Mouse (Mus musculus) embryonic facial prominence, embryonic 13.5 days (tissue): ENCODE data around the gene Zfp493. TPM values are rescaled to one million over a fixed set of nuclear protein-coding genes. Genes with fewer than 3 reads are reported as not detected.
"Not testable (repeated sequence)": the region's sequence is repeated elsewhere in the genome, so short reads cannot be mapped to it uniquely, and the experiment has no call there.

Source experiments
- ATAC-seq: fragments of 200-750 bp; cut with Nextera tagmentation; 2 replicates; pipeline ENCODE4 v1.8.0; 2017; ENCODE audit warnings: low read depth; ENCODE audit not compliant: insufficient number of reproducible peaks, insufficient read depth, low FRiP score, low TSS enrichment
- H3K27ac ChIP-seq: fragments of 300-500 bp; sonication (generic); 2 replicates; pipeline ENCODE4 v1.5.1; 2015; ENCODE audit warnings: moderate library complexity, mild to moderate bottlenecking, inconsistent platforms
- H3K27me3 ChIP-seq: fragments of 300-500 bp; sonication (generic); 2 replicates; pipeline ENCODE4 v1.6.1; 2015; ENCODE audit warnings: mild to moderate bottlenecking, inconsistent platforms
- H3K36me3 ChIP-seq: fragments of 300-500 bp; sonication (generic); 2 replicates; pipeline ENCODE4 v1.6.1; 2015; ENCODE audit warnings: mild to moderate bottlenecking, inconsistent platforms
- H3K4me1 ChIP-seq: fragments of 300-500 bp; sonication (generic); 2 replicates; pipeline ENCODE4 v1.6.1; 2015; ENCODE audit warnings: inconsistent platforms
- H3K4me2 ChIP-seq: fragments of 300-500 bp; sonication (generic); 2 replicates; pipeline ENCODE4 v1.6.1; 2015; ENCODE audit warnings: moderate library complexity, mild to moderate bottlenecking, inconsistent platforms
- H3K4me3 ChIP-seq: fragments of 300-500 bp; sonication (generic); 2 replicates; pipeline ENCODE4 v1.5.1; 2015; ENCODE audit warnings: mild to moderate bottlenecking, inconsistent platforms
- H3K9ac ChIP-seq: fragments of 300-500 bp; sonication (generic); 2 replicates; pipeline ENCODE4 v1.6.1; 2015; ENCODE audit warnings: mild to moderate bottlenecking, inconsistent platforms
- H3K9me3 ChIP-seq: fragments of 300-500 bp; sonication (generic); 2 replicates; pipeline ENCODE4 v1.6.1; 2016; ENCODE audit warnings: inconsistent platforms
- WGBS: fragments of 180-500 bp; shearing (Covaris S2); methylation state at CpG from one replicate; pipeline ENCODE4 v1.1.7; 2015; ENCODE audit warnings: mixed read lengths; 5-methylcytosine and 5-hydroxymethylcytosine counted together
- polyA plus RNA-seq: library from polyadenylated mRNA; unstranded; fragments of >200 nt; fragmentation: Nextera tagmentation; extraction: Ambion mirVana; gene quantifications from 2 replicates; pipeline ENCODE4 v1.2.1, GENCODE M21; 2015

Zfp493 gene
- polyA plus RNA-seq, 1 experiment from 2014 or later: 2.4 TPM

GRCm38 (mm10) chr13:67799151-67799550, 19.7 kb downstream of the Zfp493 start:
- not testable (repeated sequence) for H3K4me3 ChIP-seq, H3K9me3 ChIP-seq, H3K27me3 ChIP-seq, H3K4me2 ChIP-seq, H3K9ac ChIP-seq, ATAC-seq, H3K27ac ChIP-seq, H3K4me1 ChIP-seq, H3K36me3 ChIP-seq
- WGBS: 86% methylated on average over 3 of the region's 3 CpGs

GRCm38 (mm10) chr13:67811651-67812210, 32.2 kb downstream of the Zfp493 start:
- H3K4me2 ChIP-seq: no peak overlapping the region
- no peak overlapping the region for H3K4me3 ChIP-seq
- H3K27me3 ChIP-seq: no peaks in the 10 kb centered on the region
- 0 out of 2 replicates have a peak, but pooled peaks cover 5% of the 10 kb centered on the region for H3K36me3 ChIP-seq
- no peak for ATAC-seq
- H3K27ac ChIP-seq: no peak overlapping the region
- 0 out of 2 replicates have a peak, but pooled peaks cover 4% of the 10 kb centered on the region for H3K9me3 ChIP-seq
- no peak overlapping the region for H3K9ac ChIP-seq
- WGBS: 62% methylated on average over 1 of the region's 1 CpGs
- peaks cover 3% of the 10 kb centered on the region; the same call in 1 of the 2 replicates for H3K4me1 ChIP-seq

DNA sequence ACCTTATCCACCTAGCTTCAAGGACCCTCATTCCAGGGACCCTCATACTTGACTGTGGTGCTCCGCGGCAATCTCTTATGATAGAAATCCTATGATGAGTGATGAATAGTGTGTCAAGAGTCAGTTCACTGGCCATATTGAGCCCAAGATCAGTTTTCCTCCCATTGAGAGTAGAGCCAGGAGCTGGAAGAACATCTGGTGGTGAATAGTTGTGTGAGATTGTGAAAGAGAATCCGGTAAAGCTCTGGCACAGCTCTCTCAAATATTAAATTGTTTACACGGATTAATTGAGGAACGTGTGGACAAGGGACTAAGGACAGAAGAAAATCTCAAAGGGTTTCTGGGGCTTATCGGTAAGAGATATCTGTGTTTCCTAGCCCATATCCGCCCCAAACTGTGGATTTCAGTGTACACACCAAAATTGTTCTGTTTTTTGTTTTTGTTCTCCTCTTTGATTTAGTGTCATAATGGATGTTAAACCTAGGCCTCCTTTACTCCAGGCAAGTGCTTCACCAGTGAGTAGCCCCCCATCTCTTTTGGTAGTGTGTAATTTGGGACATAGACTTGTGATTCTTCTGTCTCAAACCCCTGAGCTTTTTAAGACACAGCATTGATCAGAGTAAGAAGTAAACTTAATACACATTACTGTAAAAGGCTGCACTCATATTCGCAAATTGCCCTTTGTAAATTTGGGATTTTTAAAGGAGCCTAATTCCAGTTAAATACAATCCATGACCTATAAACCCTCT, 33.6 kb downstream of the Zfp493 start:
- H3K27me3 ChIP-seq: no peaks in the 10 kb centered on the region
- WGBS: 76% methylated on average over 8 of the region's 8 CpGs
- H3K4me3 ChIP-seq: peak overlapping the region; percentile 84
- peak overlapping the region; percentile 72; the same call in 1 of the 2 replicates for H3K4me2 ChIP-seq
- H3K9me3 ChIP-seq: 0 out of 2 replicates have a peak, but pooled peaks cover 11% of the 10 kb centered on the region
- peak overlapping the region; percentile 91; the same call in 1 of the 2 replicates for H3K27ac ChIP-seq
- no peak overlapping the region; the same call in 1 of the 2 replicates for H3K9ac ChIP-seq
- ATAC-seq: no peak
- H3K4me1 ChIP-seq: peaks cover 3% of the 10 kb centered on the region; the same call in 1 of the 2 replicates
- H3K36me3 ChIP-seq: 0 out of 2 replicates have a peak, but pooled peaks cover 10% of the 10 kb centered on the region

DNA sequence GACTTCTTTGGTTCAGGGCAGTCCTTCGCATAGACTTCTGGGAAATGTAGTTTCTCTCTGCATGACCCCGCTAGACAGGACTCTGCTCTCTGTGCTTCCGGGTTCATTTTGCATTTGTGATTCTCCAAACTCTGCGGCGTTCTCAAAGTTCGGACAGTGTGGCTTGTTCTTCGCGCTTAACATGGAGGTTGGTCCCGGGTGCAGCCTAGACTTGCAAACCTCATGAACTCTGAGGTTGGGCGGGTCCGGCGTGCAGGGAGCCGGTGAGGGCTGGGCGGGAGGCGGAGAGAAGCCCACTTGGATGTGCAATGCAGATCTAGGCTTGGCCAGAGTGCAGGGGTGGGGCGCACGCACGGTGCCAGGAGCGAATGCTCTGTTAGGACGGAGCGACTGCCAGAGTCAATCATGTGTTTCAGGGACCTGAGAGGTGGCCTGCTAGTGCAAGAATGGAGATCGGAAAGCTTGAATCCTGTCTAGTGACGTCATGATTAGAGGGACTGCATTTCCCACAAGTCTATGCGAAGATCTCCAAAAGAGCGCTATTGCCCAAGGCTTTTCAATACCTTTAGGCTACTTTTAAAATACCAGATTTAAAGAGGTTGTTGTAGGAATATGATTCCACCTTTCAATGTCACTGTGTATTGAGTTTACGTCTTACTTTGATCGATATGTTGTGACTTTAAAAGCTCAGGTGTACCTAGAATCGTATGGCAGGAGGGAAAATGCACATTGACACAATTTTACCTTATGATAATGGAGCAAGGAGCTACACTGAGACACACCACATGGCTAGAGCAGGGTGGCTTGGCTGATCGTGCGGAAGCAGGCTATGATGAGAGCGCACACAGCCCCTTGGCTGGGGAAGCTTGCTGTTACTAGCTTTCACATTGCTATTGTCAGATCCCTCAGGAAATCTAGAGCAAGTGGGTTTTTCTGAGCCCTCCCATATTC, 34.5 kb downstream of the Zfp493 start, which contains the start of gene Zfp273:
Gene Zfp273 (plus strand): TSS at position 31 of the 951 bp plus-strand sequence.
- Histone ChIP-seq H3K36me3 (peaks cover 17% of the 10 kb centered on the region), H3K4me2 (peak within 1 kb of the TSS; percentile 72), H3K27ac (peak within 1 kb of the TSS; percentile 91), H3K4me3 (peak within 1 kb of the TSS; percentile 84), H3K27me3 (no peaks in the 10 kb centered on the region), H3K9me3 (0 out of 2 replicates have a peak, but pooled peaks cover 16% of the 10 kb centered on the region), H3K4me1 (peaks cover 3% of the 10 kb centered on the region; the same call in 1 of the 2 replicates), H3K9ac (peak within 1 kb of the TSS; percentile 81)
- 5% methylated on average over 31 of the region's 31 CpGs for WGBS
- peak; percentile 90 for ATAC-seq

DNA sequence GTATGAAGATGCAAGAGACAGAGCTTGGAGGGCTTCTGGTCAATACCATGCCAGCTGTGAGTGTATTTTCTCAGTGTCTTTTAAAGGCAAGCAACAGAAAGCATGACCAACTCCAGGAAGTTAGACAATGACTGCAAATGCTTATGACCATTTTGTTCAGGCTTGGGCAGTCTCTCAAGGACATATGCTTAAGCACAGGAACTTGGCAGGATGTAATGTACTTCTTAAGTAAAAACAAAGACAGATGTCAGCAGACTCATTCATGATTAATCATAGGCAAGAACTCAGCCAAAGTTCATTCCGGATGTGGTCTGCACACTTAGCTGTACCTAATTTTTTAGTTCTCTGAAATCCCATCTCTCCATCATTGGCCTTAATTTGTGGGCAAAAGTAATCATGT, 39.1 kb downstream of the Zfp493 start:
- WGBS: 83% methylated on average over 1 of the region's 1 CpGs
- no peak overlapping the region for H3K9ac ChIP-seq
- H3K4me3 ChIP-seq: no peak overlapping the region
- peaks cover 3% of the 10 kb centered on the region; the same call in 1 of the 2 replicates for H3K4me1 ChIP-seq
- no peak overlapping the region for H3K27ac ChIP-seq
- peaks cover 44% of the 10 kb centered on the region for H3K36me3 ChIP-seq
- no peaks in the 10 kb centered on the region for H3K27me3 ChIP-seq
- no peak for ATAC-seq
- no peak overlapping the region for H3K4me2 ChIP-seq
- H3K9me3 ChIP-seq: peaks cover 26% of the 10 kb centered on the region

- 0 out of 2 replicates have a peak, but pooled peaks have one; percentile 56 for ATAC-seq
- Histone ChIP-seq H3K4me3 (peak within 1 kb of the TSS; percentile 62), H3K36me3 (peaks cover 12% of the 10 kb centered on the region), H3K27ac (no peak within 1 kb of the TSS; the same call in 1 of the 2 replicates), H3K9ac (peak within 1 kb of the TSS; percentile 76), H3K4me1 (no peaks in the 10 kb centered on the region), H3K4me2 (peak within 1 kb of the TSS; percentile 68), H3K27me3 (no peaks in the 10 kb centered on the region), H3K9me3 (peaks cover 7% of the 10 kb centered on the region; the same call in 1 of the 2 replicates)
- WGBS: 2% methylated on average over 14 of the region's 14 CpGs
These were observed 51.4 kb downstream of the Zfp493 start, which contains the start of gene Gm10037 for GRCm38 (mm10) chr13:67830911-67831336. Gene Gm10037, plus strand, starts transcription at chr13:67831106.

DNA sequence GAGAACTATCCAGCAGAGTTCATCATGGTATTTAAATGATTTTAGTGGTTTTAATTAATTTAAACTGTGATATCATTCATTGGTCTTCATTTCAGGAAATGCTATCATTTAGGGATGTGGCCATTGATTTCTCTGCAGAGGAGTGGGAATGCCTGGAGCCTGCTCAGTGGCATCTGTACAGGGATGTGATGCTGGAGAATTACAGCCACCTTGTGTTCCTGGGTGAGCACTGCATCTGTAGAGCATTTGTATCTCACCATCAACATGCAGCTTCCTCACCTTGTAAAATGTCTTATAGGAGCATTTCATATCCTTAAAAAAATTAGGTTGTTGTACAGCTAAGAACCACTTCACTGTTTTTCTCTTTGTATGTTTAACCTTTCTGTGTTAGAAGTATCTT, 53.6 kb downstream of the Zfp493 start:
- H3K9ac ChIP-seq, ATAC-seq, H3K36me3 ChIP-seq, H3K27ac ChIP-seq, H3K4me1 ChIP-seq, H3K27me3 ChIP-seq, H3K9me3 ChIP-seq, H3K4me2 ChIP-seq, H3K4me3 ChIP-seq: not testable (repeated sequence)

Other genes with a start within 250 kb of the Zfp493 start
- 13.7 and 16.7 TPM in 2 replicates for gene Zfp748, start 225.9 kb upstream of the Zfp493 start, polyA plus RNA-seq
- 4.7 and 5.4 TPM in 2 replicates for gene Zfp729b, start 170.0 kb upstream of the Zfp493 start, polyA plus RNA-seq
- not detected in 2 replicates for gene Gm49345, start 141.9 kb upstream of the Zfp493 start, polyA plus RNA-seq
- 3.0 and 3.5 TPM in 2 replicates for gene Zfp729a, start 141.9 kb upstream of the Zfp493 start, polyA plus RNA-seq
- 15.6 and 16.5 TPM in 2 replicates for gene Zfp738, start 92.6 kb upstream of the Zfp493 start, polyA plus RNA-seq
- 7.7 and 8.6 TPM in 2 replicates for gene Zfp65, start 50.5 kb upstream of the Zfp493 start, polyA plus RNA-seq
- gene Zfp85, start 24.5 kb upstream of the Zfp493 start, polyA plus RNA-seq: 6.0 and 6.4 TPM in 2 replicates
- gene Zfp273, start 34.0 kb downstream of the Zfp493 start, polyA plus RNA-seq: 9.5 and 10.1 TPM in 2 replicates
- gene Gm10037, start 51.4 kb downstream of the Zfp493 start, polyA plus RNA-seq: 4.1 and 6.0 TPM in 2 replicates
- not detected in 2 replicates for gene BC048507, start 83.6 kb downstream of the Zfp493 start, polyA plus RNA-seq